Mouse (Mus musculus) kidney, adult 2 months (tissue): Measurements from ENCODE around the gene Gm26661.

Experiments
- CTCF ChIP-seq: fragments of 200-500 bp; conservative IDR thresholded peaks from 2 replicates; pipeline ENCODE4 v1.5.1; 2011; ENCODE audit warnings: low read depth, mild to moderate bottlenecking, control low read depth, low read length, moderate library complexity, mixed read lengths; ENCODE audit not compliant: insufficient read depth, insufficient read length
- POLR2A ChIP-seq: fragments of 200-500 bp; IDR thresholded peaks from one replicate; pipeline ENCODE4 v1.6.1; 2011; ENCODE audit warnings: low read depth, low read length, control low read depth

DNA sequence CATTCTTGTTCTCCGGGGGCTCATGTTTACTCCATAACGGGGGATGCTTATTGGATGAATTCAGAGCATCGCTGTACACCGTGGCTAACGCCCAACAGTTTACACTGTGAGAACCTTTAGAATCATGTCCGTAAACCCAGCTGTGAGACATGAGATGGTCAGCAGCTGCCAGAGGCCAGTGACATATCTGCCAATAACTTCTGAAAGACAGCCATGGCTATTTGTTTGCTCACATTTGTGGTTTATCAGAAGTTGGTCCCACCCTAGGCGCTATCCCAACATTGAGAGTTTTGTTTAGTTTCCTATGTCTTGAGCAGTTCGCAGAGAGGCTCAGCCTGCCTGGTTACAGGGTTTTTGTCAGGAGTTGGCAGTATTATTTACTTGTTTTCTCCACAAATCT, 30.0 kb downstream of the Gm26661 start:
- TF ChIP-seq CTCF (no peak), POLR2A (no peak)
